Mouse (Mus musculus) layer of hippocampus, postnatal 25 days (tissue): ENCODE results near the gene Borcs6. TPM values are rescaled to one million over a fixed set of nuclear protein-coding genes. Genes with fewer than 3 reads are reported as not detected.
A peak's percentile ranks its signal among the peaks of the same experiment; 100 is the strongest.
"Not testable (repeated sequence)": the region's sequence is repeated elsewhere in the genome, so short reads cannot be mapped to it uniquely, and the experiment has no call there.

Experiments
- DNase-seq, 2 experiments: peaks; one replicate each; pipeline ENCODE4 v3.0.0; 2022; ENCODE audit warnings: mixed read lengths in 2 of 2, low spot score in 1 of 2; ENCODE audit errors: extremely low spot score in 1 of 2
- total RNA-seq, 2 experiments: library from RNA; stranded (reverse); gene quantifications; 2 replicates each; pipeline ENCODE4 v1.2.3; 2021

Gene Borcs6
- 10 to 100 TPM; 27.4 to 31.4 TPM for total RNA-seq

- peak; percentile 80 to 91 for DNase-seq
Measured at GRCm38 (mm10) chr11:69059357-69059974, at the start of gene Borcs6. TSS of gene Borcs6 (plus strand) at chr11:69059717.

- no peak for DNase-seq
Measured at GRCm38 (mm10) chr11:69010400-69011323, 48.9 kb upstream of the Borcs6 start.

- DNase-seq, result not testable (repeated sequence)
Measured at GRCm38 (mm10) chr11:69011445-69011844, 48.1 kb upstream of the Borcs6 start.

DNA sequence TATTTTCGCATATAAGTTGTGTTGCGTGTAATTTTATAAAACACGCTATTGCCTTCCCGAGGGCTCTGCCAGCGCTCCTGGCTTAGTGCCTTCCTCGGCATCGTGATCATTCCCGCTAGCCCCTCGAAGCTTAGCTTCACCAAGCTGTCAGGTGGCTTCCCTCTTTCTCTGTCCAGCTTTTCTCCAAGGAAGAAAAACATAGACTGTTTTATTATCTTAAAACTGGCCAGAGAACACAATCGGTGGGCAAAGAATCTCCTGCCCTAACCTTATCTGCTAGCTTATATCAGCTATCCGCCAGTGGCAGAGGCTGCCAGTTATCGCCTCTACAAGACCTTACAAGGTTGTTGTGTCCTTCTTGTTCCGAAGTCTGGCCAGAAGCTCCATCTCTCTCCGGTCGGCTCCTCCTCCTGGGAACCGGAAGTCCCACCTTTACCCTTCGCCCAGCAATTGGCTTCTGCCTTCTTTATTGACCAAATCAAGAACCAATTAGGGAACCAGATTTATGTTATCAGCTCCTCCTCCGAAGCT lies 47.4 kb upstream of the Borcs6 start:
- DNase-seq, result peak; percentile 64 to 72

GRCm38 (mm10) chr11:69015644-69016441 lies 43.7 kb upstream of the Borcs6 start, which contains the start of gene Ctc1:
TSS of gene Ctc1 (plus strand) at chr11:69015911.
- peak; percentile 79 to 82 for DNase-seq

- no peak for DNase-seq
Measured at GRCm38 (mm10) chr11:69016755-69017154, 42.8 kb upstream of the Borcs6 start.

DNA sequence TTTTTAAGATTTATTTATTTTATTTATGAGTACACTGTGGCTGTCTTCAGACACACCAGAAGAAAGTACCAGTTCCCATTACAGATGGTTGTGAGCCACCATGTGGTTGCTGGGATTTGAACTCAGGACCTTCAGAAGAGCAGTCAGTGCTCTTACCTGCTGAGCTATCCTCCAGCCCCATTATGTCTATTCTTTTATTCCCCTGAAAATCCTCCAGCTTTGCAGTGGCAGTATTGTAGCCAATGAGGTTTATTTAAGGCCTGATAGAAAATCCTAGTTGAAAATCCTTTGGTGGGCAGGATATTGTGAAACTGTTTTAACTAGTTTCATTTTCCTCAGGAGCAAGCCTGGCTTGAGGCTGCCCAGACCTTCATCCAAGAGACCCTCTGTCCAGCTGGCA lies 38.8 kb upstream of the Borcs6 start:
- no peak for DNase-seq

DNA sequence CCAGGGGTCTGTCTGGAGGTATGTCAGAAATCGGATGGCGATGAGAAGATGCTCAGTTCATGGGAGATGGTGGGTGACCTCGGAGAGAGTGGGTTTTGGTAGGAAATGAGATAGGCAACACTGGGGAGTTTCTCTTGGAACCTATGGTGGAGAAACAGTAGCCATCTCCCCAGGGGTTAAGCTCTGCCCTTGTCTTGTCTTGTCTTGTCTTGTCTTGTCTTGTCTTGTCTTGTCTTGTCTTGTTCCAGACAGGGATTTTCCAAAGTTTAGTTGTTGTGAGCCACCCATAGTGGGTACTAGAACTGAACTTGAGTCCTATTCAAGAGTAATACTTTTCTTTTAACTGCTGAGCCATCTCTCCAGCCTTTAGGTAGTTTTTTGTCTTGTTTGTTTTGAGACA lies 33.0 kb upstream of the Borcs6 start:
- no peak for DNase-seq

DNA sequence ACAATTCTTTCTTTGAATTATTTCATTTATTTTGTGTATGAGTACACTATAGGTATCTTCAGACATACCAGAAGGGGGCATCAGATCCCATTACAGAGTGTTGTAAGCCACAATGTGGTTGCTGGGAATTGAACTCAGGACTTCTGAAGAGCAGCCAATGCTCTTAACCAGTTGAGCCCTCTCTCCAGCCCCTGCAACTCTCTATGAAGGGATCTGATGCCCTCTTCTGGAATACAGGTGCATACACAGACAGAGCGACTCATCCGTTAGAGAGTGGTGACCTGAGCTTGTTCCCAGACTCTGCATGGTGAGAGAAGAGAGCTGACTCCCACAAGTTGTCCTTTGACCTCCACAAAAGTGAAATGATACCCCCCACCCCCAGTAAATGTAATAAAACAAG lies 30.7 kb upstream of the Borcs6 start:
- DNase-seq, result no peak

DNA sequence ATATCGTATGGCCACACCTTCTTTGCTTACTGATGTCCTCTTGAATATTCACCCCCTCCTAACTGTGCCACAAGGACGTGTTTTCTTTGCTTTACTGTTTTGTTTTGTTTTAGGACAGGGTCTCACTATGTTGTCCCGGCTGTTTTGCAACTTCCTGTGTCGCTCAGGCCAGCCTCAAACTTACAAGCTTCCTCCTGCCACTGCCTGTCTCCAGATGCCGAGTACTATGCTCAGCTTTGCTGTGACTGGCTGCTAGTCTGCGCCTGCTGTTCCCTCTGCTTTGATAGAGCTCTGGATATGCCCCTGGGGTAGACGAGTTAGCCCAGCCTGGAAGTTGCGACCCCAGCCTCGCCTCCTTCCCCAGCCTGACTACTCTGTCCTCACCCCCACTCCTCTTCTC lies 26.0 kb upstream of the Borcs6 start:
- DNase-seq, result no peak

DNA sequence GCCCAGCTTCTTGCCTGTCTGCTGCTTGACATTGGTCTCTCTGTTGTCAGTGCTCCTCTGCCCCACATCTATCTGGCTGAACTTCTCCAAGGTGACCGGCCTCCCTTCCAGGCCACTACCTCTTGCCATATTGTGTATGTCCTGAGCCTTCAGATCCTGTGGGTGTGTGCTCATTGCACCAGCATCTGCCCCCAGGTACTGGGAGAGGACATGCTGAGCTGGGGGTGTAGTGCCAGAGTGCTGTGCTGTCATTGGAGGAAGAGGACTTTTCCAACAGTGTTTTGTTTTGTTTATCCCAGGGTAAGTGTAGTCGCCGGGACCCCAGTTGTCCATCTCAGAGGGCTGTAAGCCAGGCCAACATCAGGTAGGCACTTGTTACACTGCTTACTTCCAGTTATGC lies 24.9 kb upstream of the Borcs6 start:
- DNase-seq, result no peak

DNA sequence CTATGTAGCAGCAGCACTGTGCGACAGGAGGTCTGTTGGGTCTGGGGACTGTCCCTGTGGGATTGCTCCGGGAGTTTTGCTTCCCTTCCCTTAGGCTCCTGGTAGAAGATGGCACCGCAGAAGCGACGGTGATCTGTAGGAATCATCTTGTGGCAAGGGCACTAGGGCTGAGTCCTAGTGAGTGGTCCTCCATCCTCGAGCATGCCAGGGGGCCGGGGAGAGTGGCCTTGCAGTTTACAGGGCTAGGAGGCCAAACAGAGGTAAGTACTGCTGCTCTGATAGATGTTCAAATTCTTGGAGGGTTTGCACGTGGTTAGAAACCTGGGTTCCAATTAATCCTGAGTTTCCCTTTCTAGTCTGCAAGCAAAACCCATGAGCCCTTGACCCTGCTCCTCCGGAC lies 24.1 kb upstream of the Borcs6 start:
- DNase-seq, result no peak

- DNase-seq, result peak; percentile 72 to 80
Measured at GRCm38 (mm10) chr11:69035849-69036248, 23.7 kb upstream of the Borcs6 start.

DNA sequence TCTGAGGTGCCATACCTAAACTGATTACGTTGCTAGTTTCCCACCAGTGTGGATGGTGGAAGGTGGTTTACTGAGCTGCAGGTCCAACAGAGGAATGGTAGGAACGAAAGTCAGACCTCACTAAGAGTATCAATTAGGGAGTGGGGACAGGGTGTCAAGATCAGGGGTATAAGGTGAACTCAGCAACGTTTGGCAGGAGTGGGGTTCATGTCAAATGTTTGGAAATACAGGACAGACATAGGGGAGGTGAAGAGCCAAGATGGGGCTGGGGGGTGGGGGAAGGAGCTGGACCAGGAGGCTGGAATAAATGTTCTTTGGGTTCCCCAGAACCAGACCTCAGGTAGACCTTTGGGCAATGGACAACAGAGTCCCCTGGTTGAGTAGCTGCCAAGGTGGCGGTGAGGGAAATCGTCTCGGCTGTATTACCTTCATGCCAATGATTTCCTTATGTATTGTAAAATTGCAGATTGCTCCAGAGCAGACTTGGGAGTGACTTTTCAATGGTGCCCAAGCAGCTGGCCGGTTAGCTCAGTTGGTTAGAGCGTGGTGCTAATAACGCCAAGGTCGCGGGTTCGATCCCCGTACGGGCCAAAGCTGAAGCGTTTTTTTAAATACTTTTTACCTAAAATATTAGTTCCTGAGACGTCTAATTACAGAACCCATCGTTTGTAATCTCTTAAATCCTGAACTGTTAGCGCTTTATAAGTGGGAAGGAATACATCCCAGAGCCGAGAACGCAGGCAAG lies 22.9 kb upstream of the Borcs6 start:
- DNase-seq, result peak; percentile 92 to 96

DNA sequence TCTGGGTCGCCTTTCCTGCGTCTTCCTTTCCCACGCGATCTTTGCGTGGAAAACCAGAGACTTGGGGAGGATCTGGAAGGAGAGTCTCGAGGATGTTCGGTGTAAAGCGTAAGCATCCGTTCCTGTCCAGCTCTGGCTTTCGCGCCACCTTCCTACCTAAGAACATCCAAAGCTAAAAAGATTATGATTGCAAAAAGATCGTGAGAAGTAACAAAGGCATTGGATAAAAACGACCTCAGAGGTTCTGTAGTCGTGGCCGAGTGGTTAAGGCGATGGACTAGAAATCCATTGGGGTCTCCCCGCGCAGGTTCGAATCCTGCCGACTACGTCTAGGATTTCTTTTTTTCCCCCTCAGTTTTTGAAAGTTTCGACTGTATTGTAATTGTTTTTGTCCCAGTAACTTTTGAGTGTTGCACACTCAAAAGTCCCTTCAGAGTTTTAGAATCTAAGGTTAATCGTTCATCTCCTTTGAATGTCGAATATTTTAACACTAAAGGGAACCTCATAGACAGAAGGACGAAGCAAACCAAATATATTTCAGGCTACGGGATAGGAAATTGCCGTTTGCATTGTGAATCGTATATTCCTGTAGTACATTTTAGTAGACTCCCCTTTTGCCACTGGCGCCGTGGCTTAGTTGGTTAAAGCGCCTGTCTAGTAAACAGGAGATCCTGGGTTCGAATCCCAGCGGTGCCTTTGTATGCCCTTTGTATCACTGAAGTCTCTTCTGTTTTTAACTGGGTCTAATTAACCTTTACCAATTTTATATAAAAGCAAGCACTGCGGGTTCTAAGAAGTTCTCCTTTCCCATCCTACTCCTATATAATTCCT lies 22.1 kb upstream of the Borcs6 start:
- DNase-seq, result peak; percentile 77 to 94

GRCm38 (mm10) chr11:69038173-69038572 lies 21.3 kb upstream of the Borcs6 start:
- DNase-seq, result no peak

DNA sequence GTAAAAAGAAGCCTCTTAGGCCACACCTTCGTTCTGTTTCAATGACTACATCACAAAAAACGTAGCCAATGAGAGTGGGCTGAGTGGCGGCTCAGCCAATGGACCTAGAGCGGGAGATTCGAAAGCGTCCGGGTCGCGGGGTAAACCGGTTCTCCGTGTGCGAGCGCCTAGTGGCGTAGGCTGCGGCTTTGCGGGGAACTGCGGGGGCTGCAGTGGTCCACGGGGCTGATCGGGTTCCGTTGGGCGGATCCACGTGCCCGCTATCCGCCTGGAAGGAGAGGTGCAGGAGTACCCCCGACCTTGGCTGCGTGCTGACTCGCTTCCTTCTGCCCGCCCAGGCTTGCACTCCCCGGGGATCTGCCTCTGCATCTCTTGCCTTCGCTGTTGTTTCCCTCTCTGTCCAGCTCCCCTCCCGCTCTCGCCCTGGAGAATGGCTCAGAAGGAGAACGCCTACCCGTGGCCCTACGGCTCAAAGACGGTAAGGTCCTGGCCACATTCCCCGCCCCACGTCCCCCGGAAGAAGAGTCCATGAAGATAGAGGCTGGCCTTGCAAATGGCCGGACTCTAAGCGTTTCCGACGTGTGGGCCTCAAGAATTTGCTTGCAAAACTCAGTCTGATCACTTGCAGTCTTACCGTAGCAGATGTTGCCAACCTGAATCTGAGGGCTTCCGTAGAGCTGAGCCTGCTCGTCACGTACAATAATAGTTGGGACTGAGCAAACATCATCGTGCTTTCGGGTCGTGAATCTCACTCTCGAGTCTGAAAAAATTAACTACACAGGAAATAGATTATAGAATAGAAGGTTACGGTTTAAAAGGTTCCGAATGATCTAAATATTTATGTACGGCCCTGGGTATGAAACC lies 13.8 kb upstream of the Borcs6 start, which contains the start of gene Aurkb:
Gene Aurkb (plus strand): TSS at position 117 of the 864 bp plus-strand sequence.
- DNase-seq, result peak in 1 of 2 experiments; percentile 71

DNA sequence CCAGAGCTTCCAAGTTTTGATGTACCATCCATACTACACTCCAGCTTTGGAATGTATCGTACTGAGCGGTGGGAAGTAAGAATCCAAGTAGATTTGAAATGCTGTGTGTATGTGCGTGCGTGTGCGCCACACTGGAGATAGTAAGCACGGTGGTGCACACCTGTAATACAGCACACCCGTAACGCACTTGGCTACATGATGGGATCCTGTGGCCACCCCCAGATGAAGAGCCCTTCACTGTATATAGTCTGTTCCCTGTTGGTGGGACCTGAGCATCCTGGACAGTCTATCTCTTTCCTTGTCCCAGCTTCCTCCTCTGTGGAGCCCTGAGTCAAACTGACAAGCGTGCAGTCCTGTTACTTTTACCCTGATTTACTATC lies 13.1 kb upstream of the Borcs6 start:
- no peak for DNase-seq
